ENCODE assay signal across 21 mouse cellular contexts in genomic region chr6:8791781-8792180, GRCm38 (mm10). TPM values are rescaled to one million over a fixed set of nuclear protein-coding genes. Genes with fewer than 3 reads are reported as not detected.
DNase-seq lines count a peak whose midpoint lies in the region; ATAC-seq and TF ChIP-seq lines count a peak whose summit lies in the region.
"Had no signal": no experiment of that assay in that cellular context is flagged by ENCODE, and none has a peak within 500 bp of the region (broad histone marks: within the 10 kb centered on the region; RNA-seq: fewer than 3 reads in every experiment).

No protein-coding gene starts in this region.

- peak; percentile 66; the same call in 1 of the 2 replicates for ATAC-seq in forebrain, embryonic 13.5 days
- ATAC-seq in hindbrain, embryonic 13.5 days (ENCODE audit: low FRiP score), result no peak
- ATAC-seq in hindbrain, postnatal 0 days, result no peak
- peak; percentile 61; the same call in 1 of the 2 replicates for ATAC-seq in forebrain, embryonic 16.5 days

- H3K9me3 ChIP-seq in forebrain, embryonic 13.5 days (replicated peaks), result no peaks in the 10 kb centered on the region
- peaks cover 3% of the 10 kb centered on the region; the same call in 1 of the 2 replicates for H3K9me3 ChIP-seq in forebrain, embryonic 10.5 days
- no peaks in the 10 kb centered on the region for H3K9me3 ChIP-seq in hindbrain, embryonic 13.5 days
- H3K9me3 ChIP-seq in hindbrain, postnatal 0 days (ENCODE audit: low read length), result no peaks in the 10 kb centered on the region
- no peaks in the 10 kb centered on the region for H3K9me3 ChIP-seq in forebrain, embryonic 16.5 days (ENCODE audit: control insufficient read depth, low read length)
- H3K9me3 ChIP-seq: embryonic facial prominence, embryonic 15.5 days had no signal

- TF ChIP-seq CTCF in hindbrain, postnatal 0 days (IDR thresholded peaks at IDR 0.05; ENCODE audit: low read depth), result no peak

- DNase-seq in forebrain, embryonic 10.5 days (ENCODE audit: extremely low spot score, low spot score), result no peak
- DNase-seq in hindbrain, postnatal 0 days (ENCODE audit: low spot score), result no peak
- DNase-seq in urinary bladder, postnatal 10 days (ENCODE audit: low spot score), result no peak
- DNase-seq in adrenal gland, adult 8-10 months, result no peak
- DNase-seq: adrenal gland, adult 2 months; adrenal gland, postnatal 14 days; adrenal gland, postnatal 36 days; cerebellum, adult 11 months; cerebellum, adult 18-20 months; cerebellum, adult 8-10 months; cerebellum, adult 9-11 months; cerebellum, postnatal 14 days; cerebellum, postnatal 36 days; embryo, embryonic 11 days had no signal

- H3K4me2 ChIP-seq in forebrain, embryonic 13.5 days, result no peak overlapping the region
- H3K4me2 ChIP-seq in hindbrain, embryonic 13.5 days, result no peak overlapping the region
- H3K4me2 ChIP-seq in hindbrain, postnatal 0 days (ENCODE audit: low read depth, low read length), result no peak overlapping the region
- no peak overlapping the region for H3K4me2 ChIP-seq in forebrain, embryonic 16.5 days (ENCODE audit: low read length)
- H3K4me2 ChIP-seq: embryonic facial prominence, embryonic 13.5 days; embryonic facial prominence, embryonic 15.5 days had no signal

- H3K36me3 ChIP-seq in forebrain, embryonic 13.5 days (ENCODE audit: poor library complexity, severe bottlenecking), result no peaks in the 10 kb centered on the region
- no peaks in the 10 kb centered on the region for H3K36me3 ChIP-seq in forebrain, embryonic 10.5 days (replicated peaks)
- H3K36me3 ChIP-seq in hindbrain, embryonic 13.5 days, result no peaks in the 10 kb centered on the region
- no peaks in the 10 kb centered on the region for H3K36me3 ChIP-seq in hindbrain, postnatal 0 days (ENCODE audit: insufficient read depth, low read length)
- no peaks in the 10 kb centered on the region for H3K36me3 ChIP-seq in forebrain, embryonic 16.5 days (ENCODE audit: control insufficient read depth, insufficient read depth)
- H3K36me3 ChIP-seq: embryonic facial prominence, embryonic 13.5 days; embryonic facial prominence, embryonic 15.5 days had no signal

- H3K4me1 ChIP-seq in forebrain, embryonic 13.5 days, result 0 out of 2 replicates have a peak, but pooled peaks cover 7% of the 10 kb centered on the region
- H3K4me1 ChIP-seq in forebrain, embryonic 10.5 days, result no peaks in the 10 kb centered on the region
- no peaks in the 10 kb centered on the region for H3K4me1 ChIP-seq in hindbrain, embryonic 13.5 days (replicated peaks)
- no peaks in the 10 kb centered on the region for H3K4me1 ChIP-seq in hindbrain, postnatal 0 days (ENCODE audit: insufficient read depth, low read length)
- no peaks in the 10 kb centered on the region for H3K4me1 ChIP-seq in forebrain, embryonic 16.5 days (replicated peaks; ENCODE audit: control insufficient read depth, insufficient read depth, low read length)
- H3K4me1 ChIP-seq: embryonic facial prominence, embryonic 13.5 days; embryonic facial prominence, embryonic 15.5 days had no signal

- 26% methylated on average over 3 of the region's 3 CpGs for WGBS in forebrain, embryonic 13.5 days
- 77% methylated on average over 3 of the region's 3 CpGs for WGBS in forebrain, embryonic 10.5 days
- WGBS in hindbrain, embryonic 13.5 days, result 62% methylated on average over 3 of the region's 3 CpGs
- WGBS in hindbrain, postnatal 0 days, result 59% methylated on average over 3 of the region's 3 CpGs
- WGBS in forebrain, embryonic 16.5 days, result 9% methylated on average over 3 of the region's 3 CpGs

- peaks cover 5% of the 10 kb centered on the region; the same call in 1 of the 2 replicates for H3K27me3 ChIP-seq in forebrain, embryonic 13.5 days
- H3K27me3 ChIP-seq in forebrain, embryonic 10.5 days (ENCODE audit: poor library complexity, severe bottlenecking), result no peaks in the 10 kb centered on the region
- H3K27me3 ChIP-seq in hindbrain, embryonic 13.5 days, result no peaks in the 10 kb centered on the region
- H3K27me3 ChIP-seq in hindbrain, postnatal 0 days (ENCODE audit: insufficient read depth, low read length), result no peaks in the 10 kb centered on the region
- H3K27me3 ChIP-seq in forebrain, embryonic 16.5 days (replicated peaks; ENCODE audit: control insufficient read depth, insufficient read depth, low read length), result no peaks in the 10 kb centered on the region
- H3K27me3 ChIP-seq: embryonic facial prominence, embryonic 13.5 days; embryonic facial prominence, embryonic 15.5 days had no signal

- H3K4me3 ChIP-seq in forebrain, embryonic 13.5 days, result no peak overlapping the region
- no peak overlapping the region for H3K4me3 ChIP-seq in forebrain, embryonic 10.5 days
- H3K4me3 ChIP-seq in hindbrain, embryonic 13.5 days, result no peak overlapping the region
- H3K4me3 ChIP-seq in hindbrain, postnatal 0 days (ENCODE audit: low read length), result no peak overlapping the region
- no peak overlapping the region for H3K4me3 ChIP-seq in forebrain, embryonic 16.5 days (replicated peaks; ENCODE audit: low read length)
- H3K4me3 ChIP-seq: embryonic facial prominence, embryonic 13.5 days; embryonic facial prominence, embryonic 15.5 days; erythroblast, embryonic 14.5 days had no signal

- no peak overlapping the region for H3K9ac ChIP-seq in forebrain, embryonic 13.5 days
- no peak overlapping the region for H3K9ac ChIP-seq in hindbrain, embryonic 13.5 days
- H3K9ac ChIP-seq in hindbrain, postnatal 0 days (replicated peaks; ENCODE audit: low read length), result no peak overlapping the region
- no peak overlapping the region for H3K9ac ChIP-seq in forebrain, embryonic 16.5 days (replicated peaks; ENCODE audit: low read depth, low read length)
- H3K9ac ChIP-seq: embryonic facial prominence, embryonic 13.5 days; embryonic facial prominence, embryonic 15.5 days had no signal

- H3K27ac ChIP-seq in forebrain, embryonic 13.5 days, result no peak overlapping the region
- no peak overlapping the region for H3K27ac ChIP-seq in forebrain, embryonic 10.5 days
- peak overlapping the region; percentile 8; the same call in 1 of the 2 replicates for H3K27ac ChIP-seq in hindbrain, embryonic 13.5 days
- H3K27ac ChIP-seq in hindbrain, postnatal 0 days, result no peak overlapping the region
- H3K27ac ChIP-seq in forebrain, embryonic 16.5 days (ENCODE audit: low read length), result no peak overlapping the region
- H3K27ac ChIP-seq: embryonic facial prominence, embryonic 13.5 days; embryonic facial prominence, embryonic 15.5 days had no signal

RNA-seq across cellular contexts. Expression of gene Ica1, which starts 13.5 kb away (rescaled TPM):
- polyA plus RNA-seq in forebrain, embryonic 13.5 days (2015; fragmentation: Nextera tagmentation; extraction: Ambion mirVana), result 22.6 and 23.3 TPM in 2 replicates
- 15.2 and 16.1 TPM in 2 replicates for polyA plus RNA-seq in forebrain, embryonic 10.5 days (2016; fragmentation: Nextera tagmentation; extraction: Ambion mirVana)
- 48.1 and 54.4 TPM in 2 replicates for polyA plus RNA-seq in hindbrain, embryonic 13.5 days (2015; fragmentation: Nextera tagmentation; extraction: Ambion mirVana)
- total RNA-seq in hindbrain, postnatal 0 days (2014; rRNA removed), result 38.2 and 50.0 TPM in 2 replicates
- polyA plus RNA-seq in hindbrain, postnatal 0 days (2015; fragmentation: Nextera tagmentation; extraction: Ambion mirVana), result 78.9 and 83.8 TPM in 2 replicates
- polyA plus RNA-seq in forebrain, embryonic 16.5 days (2015; fragmentation: Nextera tagmentation; extraction: Ambion mirVana), result 51.6 and 55.6 TPM in 2 replicates
- total RNA-seq in adrenal gland, adult 8-10 months (2022), result 10 to 100 TPM; 51.0 to 72.9 (median 61.5) TPM
- total RNA-seq: MEL had no signal

Comparison
In these comparisons a context has a peak if more than half of its experiments do, and no peak if none do; other contexts are left out.
1. ATAC-seq: peak in forebrain, embryonic 13.5 days (single experiment) and forebrain, embryonic 16.5 days (single experiment); none in hindbrain, embryonic 13.5 days (single experiment) and hindbrain, postnatal 0 days (single experiment).